Mouse (Mus musculus) MEL (cell line): Measurements from ENCODE around the gene Paxbp1.

Experiments
- POLR2A ChIP-seq, 2 experiments: IDR thresholded peaks; 2 replicates each; pipeline ENCODE4 v1.6.1; 2011 to 2012; ENCODE audit warnings: low read length in 2 of 2, mild to moderate bottlenecking in 2 of 2, control low read depth in 1 of 2, improper control_type of control experiment in 1 of 2, low read depth in 1 of 2, moderate library complexity in 1 of 2; ENCODE audit not compliant: control insufficient read depth in 1 of 2, insufficient read depth in 1 of 2, poor library complexity in 1 of 2
- TBP ChIP-seq: IDR thresholded peaks from 2 replicates; pipeline ENCODE4 v1.8.0; 2011; ENCODE audit warnings: low read depth, low read length, improper control_type of control experiment
- TCF12 ChIP-seq: IDR thresholded peaks from 2 replicates; pipeline ENCODE4 v1.6.1; 2014; ENCODE audit warnings: low read depth, mild to moderate bottlenecking, inconsistent platforms, low read length, improper control_type of control experiment, moderate library complexity

DNA sequence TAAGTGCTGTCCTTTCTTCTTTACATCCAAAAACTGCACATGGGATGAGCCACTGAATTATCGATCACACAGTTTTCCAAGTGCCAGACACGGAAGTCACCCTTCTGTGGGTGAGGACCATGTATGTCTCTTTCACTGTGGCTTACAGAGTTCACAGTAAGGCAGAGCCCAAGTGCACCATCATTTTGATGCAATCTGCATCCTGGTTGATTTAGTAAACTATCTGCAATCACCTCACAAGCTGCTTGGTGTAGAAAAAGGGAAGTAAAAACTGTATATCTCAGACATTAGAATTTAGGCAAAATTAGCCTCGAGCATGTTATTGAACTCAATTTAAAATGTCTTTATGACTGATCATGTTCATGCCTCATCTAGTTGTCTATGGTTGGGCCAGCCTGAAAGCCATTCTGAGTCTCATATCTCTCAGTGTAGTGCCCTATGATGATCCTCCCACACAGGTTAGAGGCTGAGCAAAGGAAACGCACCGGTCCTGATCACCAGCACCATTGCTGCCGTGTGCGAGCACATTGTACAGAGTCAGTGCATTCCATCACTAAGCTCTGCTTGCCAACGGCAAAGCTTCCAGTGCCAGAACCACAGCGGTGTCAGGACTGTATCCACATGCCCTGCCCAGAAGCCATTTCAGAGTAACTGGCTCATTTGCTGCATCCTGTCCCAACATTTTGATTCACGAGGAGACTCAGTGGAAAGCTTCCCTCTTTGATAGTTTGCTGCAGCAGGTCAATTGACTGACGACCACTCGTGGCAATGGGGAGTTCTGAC is 20.4 kb upstream of the Paxbp1 start:
- TF ChIP-seq POLR2A (IDR thresholded peaks at IDR 0.05; ENCODE audit: control insufficient read depth in 1 of 2, insufficient read depth in 1 of 2, low read depth in 1 of 2, low read length in 2 of 2, poor library complexity in 1 of 2) (no peak), TBP (no peak), TCF12 (no peak)
